Mouse (Mus musculus) kidney, adult 11 months (tissue): ENCODE measurements around the gene Hoxb5.
A peak's percentile ranks its signal among the peaks of the same experiment; 100 is the strongest.

Experiments used
- DNase-seq: peaks from one replicate; pipeline ENCODE4 v3.0.0; 2022

The Hoxb5 gene

GRCm38 (mm10) chr11:96342576-96342930 lies 39.4 kb downstream of the Hoxb5 start:
- DNase-seq, result peak; percentile 17

GRCm38 (mm10) chr11:96343206-96343745 lies 40.1 kb downstream of the Hoxb5 start:
- peak; percentile 12 for DNase-seq

- peak; percentile 47 for DNase-seq
These were observed 41.1 kb downstream of the Hoxb5 start for GRCm38 (mm10) chr11:96344061-96344877.

GRCm38 (mm10) chr11:96344878-96345159 lies 41.7 kb downstream of the Hoxb5 start:
- no peak for DNase-seq

- DNase-seq, result no peak
These were observed 42.2 kb downstream of the Hoxb5 start for GRCm38 (mm10) chr11:96345220-96345892.

- DNase-seq, result peak; percentile 71
These were observed 43.0 kb downstream of the Hoxb5 start for GRCm38 (mm10) chr11:96345893-96346806.

GRCm38 (mm10) chr11:96346916-96347520 lies 43.9 kb downstream of the Hoxb5 start:
- peak; percentile 58 for DNase-seq

GRCm38 (mm10) chr11:96347717-96348116 lies 44.6 kb downstream of the Hoxb5 start:
- no peak for DNase-seq

GRCm38 (mm10) chr11:96348141-96348928 lies 45.2 kb downstream of the Hoxb5 start:
- peak; percentile 80 for DNase-seq

GRCm38 (mm10) chr11:96348988-96349387 lies 45.9 kb downstream of the Hoxb5 start:
- no peak for DNase-seq

- DNase-seq, result peak; percentile 51
These were observed 46.6 kb downstream of the Hoxb5 start for GRCm38 (mm10) chr11:96349491-96350340.

- DNase-seq, result no peak
These were observed 47.1 kb downstream of the Hoxb5 start, which contains the start of gene Hoxb2 for GRCm38 (mm10) chr11:96350341-96350624. Gene Hoxb2 (plus strand): TSS chr11:96350525.

GRCm38 (mm10) chr11:96350791-96351190 lies 47.7 kb downstream of the Hoxb5 start:
- no peak for DNase-seq

- DNase-seq, result peak; percentile 65
These were observed 48.2 kb downstream of the Hoxb5 start for GRCm38 (mm10) chr11:96351312-96351711.

- DNase-seq, result peak; percentile 72
These were observed 48.7 kb downstream of the Hoxb5 start for GRCm38 (mm10) chr11:96351831-96352230.

- DNase-seq, result peak; percentile 79
These were observed 49.8 kb downstream of the Hoxb5 start for GRCm38 (mm10) chr11:96352691-96353521.

GRCm38 (mm10) chr11:96353522-96353841 lies 50.3 kb downstream of the Hoxb5 start:
- DNase-seq, result no peak

- no peak for DNase-seq
These were observed 50.8 kb downstream of the Hoxb5 start for GRCm38 (mm10) chr11:96353939-96354338.

GRCm38 (mm10) chr11:96354376-96354775 lies 51.2 kb downstream of the Hoxb5 start:
- DNase-seq, result peak; percentile 62

- DNase-seq, result no peak
These were observed 51.7 kb downstream of the Hoxb5 start for GRCm38 (mm10) chr11:96354801-96355311.
